17 mouse cellular contexts compared by ENCODE assay signal in the genomic region with DNA sequence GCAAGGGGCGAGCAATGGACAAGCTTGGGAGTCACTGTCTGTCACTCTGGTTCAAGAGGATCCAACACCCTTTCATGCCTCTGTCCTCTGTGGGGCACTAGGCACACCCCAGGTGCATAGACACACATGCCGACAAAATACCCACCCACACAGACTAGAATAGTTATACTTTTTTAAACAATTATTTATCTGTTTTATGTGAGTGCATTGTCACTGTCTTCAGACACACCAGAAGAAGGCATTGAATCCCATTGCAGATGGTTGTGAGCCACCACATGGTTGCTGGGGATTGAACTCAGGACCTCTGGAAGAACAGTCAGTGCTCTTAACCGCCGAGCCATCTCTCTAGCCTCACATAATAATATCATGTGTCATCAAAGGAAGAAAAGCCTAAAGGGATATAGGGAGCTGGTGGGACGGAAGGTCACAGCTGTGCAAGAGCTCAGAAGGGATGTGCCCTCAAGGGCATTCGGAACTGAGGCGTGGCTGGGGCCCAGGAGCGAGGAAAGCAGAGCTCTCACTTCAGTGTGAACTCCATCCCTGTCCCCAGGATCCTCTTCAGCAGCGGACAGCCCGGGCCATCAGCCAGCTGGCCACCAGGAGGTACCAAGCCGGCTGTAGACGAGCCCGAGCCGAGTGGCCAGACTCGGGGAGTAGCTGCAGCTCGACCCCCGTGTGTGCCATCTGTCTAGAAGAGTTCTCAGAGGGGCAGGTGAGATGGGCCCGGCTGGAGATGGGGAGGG. TPM values are rescaled to one million over a fixed set of nuclear protein-coding genes. Genes with fewer than 3 reads are reported as not detected.
DNase-seq lines count a peak whose midpoint lies in the region; ATAC-seq and TF ChIP-seq lines count a peak whose summit lies in the region.
"Had no signal": no experiment of that assay in that cellular context is flagged by ENCODE, and none has a peak within 500 bp of the region (broad histone marks: within the 10 kb centered on the region; RNA-seq: fewer than 3 reads in every experiment).

No protein-coding gene starts in this region.

- no peak for TF ChIP-seq EP300 in heart, adult 2 months (IDR thresholded peaks at IDR 0.05; ENCODE audit: insufficient read depth, low read depth, low read length)

- no peak for DNase-seq in heart, adult 2 months
- peak; percentile 18 for DNase-seq in thymus, postnatal 4 days
- DNase-seq in thymus, postnatal 10 days (ENCODE audit: low spot score in 2 of 2), result no peak
- no peak for DNase-seq in liver, embryonic 11.5 days (ENCODE audit: low spot score)
- DNase-seq in lung, postnatal 14 days, result no peak
- DNase-seq in forebrain, embryonic 14.5 days (ENCODE audit: low spot score), result no peak
- DNase-seq: cerebellum, adult 11-12 months; heart, adult 18-20 months; kidney, adult 9 months; kidney, postnatal 36 days; layer of hippocampus, adult 9-11 months; right cerebral cortex, postnatal 14 days; thymus, postnatal 14 days had no signal

- H3K27me3 ChIP-seq in heart, embryonic 12.5 days (replicated peaks), result 0 out of 2 replicates have a peak, but pooled peaks cover 5% of the 10 kb centered on the region
- H3K27me3 ChIP-seq in heart, adult 2 months (ENCODE audit: control insufficient read depth, insufficient read depth, low read length), result no peaks in the 10 kb centered on the region; the same call in 1 of the 2 replicates
- H3K27me3 ChIP-seq in liver, embryonic 11.5 days (replicated peaks; ENCODE audit: control insufficient read depth, insufficient read depth, low read length), result no peaks in the 10 kb centered on the region
- no peaks in the 10 kb centered on the region for H3K27me3 ChIP-seq in forebrain, embryonic 14.5 days (replicated peaks; ENCODE audit: control insufficient read depth, insufficient read depth, low read length)

- 56% methylated on average over 18 of the region's 18 CpGs for WGBS in heart, embryonic 12.5 days
- 58% methylated on average over 18 of the region's 18 CpGs for WGBS in heart, adult 2 months
- 52% methylated on average over 18 of the region's 18 CpGs for WGBS in liver, embryonic 11.5 days
- 80% methylated on average over 18 of the region's 18 CpGs for WGBS in forebrain, embryonic 14.5 days

- H3K9ac ChIP-seq in heart, embryonic 12.5 days, result no peak overlapping the region
- no peak overlapping the region for H3K9ac ChIP-seq in heart, adult 2 months (ENCODE audit: low read depth, low read length)
- peak overlapping the region; percentile 68 for H3K9ac ChIP-seq in liver, embryonic 11.5 days (ENCODE audit: low read depth, low read length)
- no peak overlapping the region for H3K9ac ChIP-seq in forebrain, embryonic 14.5 days (ENCODE audit: low read length)

- H3K4me2 ChIP-seq in heart, embryonic 12.5 days, result peak overlapping the region; percentile 29
- H3K4me2 ChIP-seq in liver, embryonic 11.5 days, result peak overlapping the region; percentile 68
- H3K4me2 ChIP-seq in forebrain, embryonic 14.5 days (ENCODE audit: low read length), result no peak overlapping the region

- peak overlapping the region; percentile 14; the same call in 1 of the 2 replicates for H3K27ac ChIP-seq in heart, embryonic 12.5 days (ENCODE audit: poor library complexity, severe bottlenecking)
- H3K27ac ChIP-seq in heart, adult 2 months, result no peak overlapping the region
- peak overlapping the region; percentile 98 for H3K27ac ChIP-seq in liver, embryonic 11.5 days (ENCODE audit: low read depth, low read length)
- no peak overlapping the region for H3K27ac ChIP-seq in forebrain, embryonic 14.5 days (ENCODE audit: low read depth, low read length)
- H3K27ac ChIP-seq: stomach, postnatal 0 days had no signal

- H3K36me3 ChIP-seq in heart, embryonic 12.5 days, result no peaks in the 10 kb centered on the region
- H3K36me3 ChIP-seq in heart, adult 2 months (ENCODE audit: control insufficient read depth, insufficient read depth, low read length), result no peaks in the 10 kb centered on the region
- peaks cover 6% of the 10 kb centered on the region; the same call in 1 of the 2 replicates for H3K36me3 ChIP-seq in liver, embryonic 11.5 days (ENCODE audit: control insufficient read depth, insufficient read depth, low read length)
- H3K36me3 ChIP-seq in forebrain, embryonic 14.5 days (ENCODE audit: control insufficient read depth, insufficient read depth, low read length), result no peaks in the 10 kb centered on the region

- no peak for TF ChIP-seq POLR2A in heart, adult 2 months (IDR thresholded peaks at IDR 0.05; ENCODE audit: insufficient read depth, low read depth, low read length)

- intact Hi-C loops in heart, adult 2 months (cut with DNase I), result no loop called here

- TF ChIP-seq CTCF in heart, adult 2 months (IDR thresholded peaks at IDR 0.05), result no peak

- H3K4me1 ChIP-seq in heart, embryonic 12.5 days (replicated peaks), result peaks cover 40% of the 10 kb centered on the region
- no peaks in the 10 kb centered on the region for H3K4me1 ChIP-seq in heart, adult 2 months (ENCODE audit: control insufficient read depth, insufficient read depth, low read length)
- H3K4me1 ChIP-seq in liver, embryonic 11.5 days (replicated peaks; ENCODE audit: control insufficient read depth, insufficient read depth, low read length), result peaks cover 78% of the 10 kb centered on the region
- H3K4me1 ChIP-seq in forebrain, embryonic 14.5 days (ENCODE audit: control insufficient read depth, insufficient read depth, low read length), result 0 out of 2 replicates have a peak, but pooled peaks cover 2% of the 10 kb centered on the region

- ATAC-seq in heart, embryonic 12.5 days (ENCODE audit: insufficient number of reproducible peaks, low FRiP score), result no peak
- 0 out of 2 replicates have a peak, but pooled peaks have one; percentile 9 for ATAC-seq in liver, embryonic 11.5 days (replicated peaks; ENCODE audit: low FRiP score)
- no peak for ATAC-seq in forebrain, embryonic 14.5 days
- ATAC-seq: forebrain, embryonic 16.5 days had no signal

- H3K79me2 ChIP-seq in heart, adult 2 months (replicated peaks; ENCODE audit: control insufficient read depth, insufficient read depth, low read length), result no peaks in the 10 kb centered on the region

- no peak overlapping the region for H3K4me3 ChIP-seq in heart, embryonic 12.5 days
- no peak overlapping the region for H3K4me3 ChIP-seq in heart, adult 2 months
- peak overlapping the region; percentile 33 for H3K4me3 ChIP-seq in liver, embryonic 11.5 days (ENCODE audit: low read depth, low read length)
- no peak overlapping the region for H3K4me3 ChIP-seq in forebrain, embryonic 14.5 days (ENCODE audit: low read depth, low read length)

- no peaks in the 10 kb centered on the region for H3K9me3 ChIP-seq in heart, embryonic 12.5 days (replicated peaks)
- H3K9me3 ChIP-seq in liver, embryonic 11.5 days (ENCODE audit: control insufficient read depth, low read length), result no peaks in the 10 kb centered on the region
- H3K9me3 ChIP-seq in forebrain, embryonic 14.5 days (replicated peaks; ENCODE audit: control insufficient read depth, low read length), result no peaks in the 10 kb centered on the region

RNA-seq across cellular contexts. Expression of a gene that starts 8.3 kb away (rescaled TPM):
- polyA plus RNA-seq in heart, embryonic 12.5 days (2016; fragmentation: Nextera tagmentation; extraction: Ambion mirVana), result 99.6 and 101 TPM in 2 replicates
- total RNA-seq in heart, adult 2 months (2021), result 10 to 100 TPM; 41.4 to 44.6 TPM
- 47.5 and 80.4 TPM in 2 replicates for polyA plus RNA-seq in heart, adult 2 months (2012; rRNA removed)
- 233 and 240 TPM in 2 replicates for polyA plus RNA-seq in liver, embryonic 11.5 days (2014; fragmentation: Nextera tagmentation; extraction: Ambion mirVana)
- 160 and 203 TPM in 2 replicates for polyA plus RNA-seq in forebrain, embryonic 14.5 days (2014; fragmentation: Nextera tagmentation; extraction: Ambion mirVana)

RNA-seq across cellular contexts. Expression of a gene that starts 31.3 kb away (rescaled TPM):
- polyA plus RNA-seq in heart, embryonic 12.5 days (2016; fragmentation: Nextera tagmentation; extraction: Ambion mirVana), result 0.21 and 0.78 TPM in 2 replicates
- not detected for total RNA-seq in heart, adult 2 months (2021)
- polyA plus RNA-seq in heart, adult 2 months (2012; rRNA removed), result 0.09 and 0.66 TPM in 2 replicates
- polyA plus RNA-seq in liver, embryonic 11.5 days (2014; fragmentation: Nextera tagmentation; extraction: Ambion mirVana), result 7.7 and 9.3 TPM in 2 replicates
- polyA plus RNA-seq in forebrain, embryonic 14.5 days (2014; fragmentation: Nextera tagmentation; extraction: Ambion mirVana), result 13.5 and 20.2 TPM in 2 replicates
- total RNA-seq: gastrocnemius, adult 8-10 months had no signal

Comparison
In these comparisons a context has a peak if more than half of its experiments do, and no peak if none do; other contexts are left out.
1. H3K27ac ChIP-seq: peak in heart, embryonic 12.5 days (single experiment) and liver, embryonic 11.5 days (single experiment); none in heart, adult 2 months (single experiment) and forebrain, embryonic 14.5 days (single experiment).